Mouse (Mus musculus) hindbrain, embryonic 10.5 days (tissue): ENCODE measurements around the gene Mindy2. TPM values are rescaled to one million over a fixed set of nuclear protein-coding genes. Genes with fewer than 3 reads are reported as not detected.

Experiments used
- DNase-seq: peaks from one replicate; pipeline ENCODE4 v3.0.0-alpha.2; 2017; ENCODE audit warnings: low spot score
- H3K27ac ChIP-seq: fragments of 300-500 bp; sonication (generic); 2 replicates; pipeline ENCODE4 v1.5.1; 2016; ENCODE audit warnings: mild to moderate bottlenecking, moderate library complexity
- H3K27me3 ChIP-seq: fragments of 300-500 bp; sonication (generic); 2 replicates; pipeline ENCODE4 v1.6.1; 2016; ENCODE audit warnings: mild to moderate bottlenecking; ENCODE audit not compliant: poor library complexity, insufficient read depth, severe bottlenecking
- H3K36me3 ChIP-seq: fragments of 300-500 bp; sonication (generic); 2 replicates; pipeline ENCODE4 v1.6.1; 2016; ENCODE audit warnings: mild to moderate bottlenecking, moderate library complexity
- H3K4me1 ChIP-seq: fragments of 300-500 bp; sonication (generic); replicated peaks from 2 replicates; pipeline ENCODE4 v1.6.1; 2016; ENCODE audit warnings: mild to moderate bottlenecking
- H3K4me3 ChIP-seq: fragments of 300-500 bp; sonication (generic); 2 replicates; pipeline ENCODE4 v1.5.1; 2016; ENCODE audit warnings: mild to moderate bottlenecking, moderate library complexity
- H3K9me3 ChIP-seq: fragments of 300-500 bp; sonication (generic); 2 replicates; pipeline ENCODE4 v1.6.1; 2016; ENCODE audit warnings: mild to moderate bottlenecking, moderate library complexity
- WGBS: fragments of 180-500 bp; shearing (Covaris S2); methylation state at CpG from one replicate; pipeline ENCODE4 v1.1.7; 2016; 5-methylcytosine and 5-hydroxymethylcytosine counted together
- polyA plus RNA-seq: library from polyadenylated mRNA; unstranded; fragments of >200 nt; fragmentation: Nextera tagmentation; extraction: Ambion mirVana; gene quantifications from 2 replicates; pipeline ENCODE4 v1.2.1, GENCODE M21; 2016

The Mindy2 gene
- polyA plus RNA-seq, 1 experiment from 2014 or later: 8.2 TPM

DNA sequence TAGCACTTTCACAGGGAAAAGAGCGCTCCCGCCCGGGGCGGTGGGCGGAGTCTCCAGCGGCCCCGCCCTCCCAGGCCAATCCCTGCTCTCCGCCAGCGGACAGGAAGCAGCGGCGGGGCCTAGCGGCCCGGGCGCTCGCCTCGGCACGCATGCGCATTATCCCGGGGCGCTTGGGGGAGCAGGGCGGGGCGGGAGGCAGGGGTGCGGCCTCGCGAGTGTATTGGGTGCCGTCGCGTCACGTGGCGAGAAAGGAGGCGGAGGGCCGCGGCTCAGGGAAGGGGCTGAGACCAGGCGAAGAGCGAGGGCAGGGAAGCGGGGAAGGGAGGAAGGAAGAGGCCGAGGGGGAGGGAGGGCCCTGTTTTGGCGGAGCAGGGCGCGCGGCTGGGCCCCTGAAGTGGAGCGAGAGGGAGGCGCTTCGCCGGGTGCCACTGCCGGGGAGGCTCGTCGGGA, 21.7 kb upstream of the Mindy2 start, which contains the start of gene Adam10:
Gene Adam10 (plus strand): TSS at position 316 of the 450 bp plus-strand sequence.
- H3K27ac ChIP-seq: peak within 1 kb of the TSS; percentile 99
- H3K27me3 ChIP-seq: no peaks in the 10 kb centered on the region
- H3K4me1 ChIP-seq: peaks cover 32% of the 10 kb centered on the region
- 1% methylated on average over 48 of the region's 48 CpGs for WGBS
- H3K36me3 ChIP-seq: no peaks in the 10 kb centered on the region
- peak within 1 kb of the TSS; percentile 98 for H3K4me3 ChIP-seq
- no peaks in the 10 kb centered on the region for H3K9me3 ChIP-seq
- peak; percentile 99 for DNase-seq

DNA sequence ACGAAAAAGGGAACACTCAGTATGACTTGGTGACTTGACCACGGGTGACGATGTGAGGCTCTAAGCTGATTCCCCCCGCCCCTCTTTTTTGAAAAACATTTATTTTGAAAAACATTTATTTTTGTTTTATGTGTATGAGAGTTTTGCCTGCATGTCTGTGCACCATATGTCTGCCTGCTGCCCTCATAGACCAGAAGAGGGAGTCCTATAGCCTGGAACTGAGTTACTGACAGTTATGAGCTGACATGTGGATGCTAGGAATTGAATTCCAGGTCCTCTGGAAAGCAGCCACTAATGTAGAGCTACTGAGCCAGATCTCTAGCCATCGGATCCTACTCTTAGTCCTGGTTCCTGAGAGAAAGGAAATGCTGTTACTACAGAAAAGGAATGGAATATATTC, 19.0 kb upstream of the Mindy2 start:
- no peaks in the 10 kb centered on the region for H3K36me3 ChIP-seq
- H3K27ac ChIP-seq: no peak overlapping the region
- H3K4me1 ChIP-seq: peaks cover 19% of the 10 kb centered on the region
- DNase-seq: no peak
- no peaks in the 10 kb centered on the region for H3K27me3 ChIP-seq
- H3K4me3 ChIP-seq: no peak overlapping the region
- WGBS: 87% methylated on average over 5 of the region's 5 CpGs
- no peaks in the 10 kb centered on the region for H3K9me3 ChIP-seq

DNA sequence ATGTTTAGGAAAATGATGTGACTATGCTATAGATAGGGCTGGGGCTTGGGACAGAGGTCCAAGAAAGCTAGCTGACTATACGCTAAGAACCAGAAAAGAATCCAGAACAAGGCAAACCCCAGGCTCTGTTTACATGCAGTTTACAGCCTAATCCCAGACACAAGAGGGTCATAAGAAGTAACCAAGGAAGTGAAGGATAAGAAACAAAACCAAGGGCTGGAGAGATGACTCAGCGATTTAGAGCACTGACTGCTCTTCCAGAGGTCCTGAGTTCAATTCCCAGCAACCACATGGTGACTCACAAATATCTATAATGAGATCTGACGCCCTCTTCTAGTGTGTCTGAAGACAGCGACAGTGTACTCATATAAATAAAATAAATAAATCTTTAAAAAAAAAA, 18.1 kb upstream of the Mindy2 start:
- Histone ChIP-seq H3K4me3 (no peak overlapping the region), H3K4me1 (peaks cover 11% of the 10 kb centered on the region; the same call in 1 of the 2 replicates), H3K36me3 (no peaks in the 10 kb centered on the region), H3K9me3 (no peaks in the 10 kb centered on the region), H3K27ac (no peak overlapping the region), H3K27me3 (no peaks in the 10 kb centered on the region)
- 80% methylated on average over 4 of the region's 4 CpGs for WGBS
- no peak for DNase-seq

DNA sequence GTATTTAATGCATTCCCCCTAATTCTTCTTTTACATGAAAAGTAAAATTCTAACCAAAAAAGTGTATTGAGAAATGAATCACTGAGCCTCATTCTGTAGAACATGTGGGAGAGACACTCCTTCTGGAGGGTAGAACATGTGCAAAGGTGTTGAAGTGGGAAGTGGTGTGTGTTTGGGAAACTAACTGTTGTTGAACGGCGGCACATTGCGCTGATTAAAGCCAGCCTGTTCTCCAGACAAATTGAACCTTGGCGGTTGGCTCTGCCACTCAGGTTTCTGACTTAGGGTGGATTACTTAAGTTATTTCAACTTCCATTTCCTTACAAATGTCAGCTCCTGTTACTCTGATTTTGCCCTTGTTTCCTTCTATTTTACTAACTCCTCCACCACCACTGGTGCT, 16.7 kb upstream of the Mindy2 start:
- Histone ChIP-seq H3K9me3 (no peaks in the 10 kb centered on the region), H3K27ac (no peak overlapping the region), H3K36me3 (no peaks in the 10 kb centered on the region), H3K27me3 (no peaks in the 10 kb centered on the region), H3K4me3 (no peak overlapping the region), H3K4me1 (peaks cover 5% of the 10 kb centered on the region; the same call in 1 of the 2 replicates)
- WGBS: 95% methylated on average over 4 of the region's 4 CpGs
- DNase-seq: no peak

DNA sequence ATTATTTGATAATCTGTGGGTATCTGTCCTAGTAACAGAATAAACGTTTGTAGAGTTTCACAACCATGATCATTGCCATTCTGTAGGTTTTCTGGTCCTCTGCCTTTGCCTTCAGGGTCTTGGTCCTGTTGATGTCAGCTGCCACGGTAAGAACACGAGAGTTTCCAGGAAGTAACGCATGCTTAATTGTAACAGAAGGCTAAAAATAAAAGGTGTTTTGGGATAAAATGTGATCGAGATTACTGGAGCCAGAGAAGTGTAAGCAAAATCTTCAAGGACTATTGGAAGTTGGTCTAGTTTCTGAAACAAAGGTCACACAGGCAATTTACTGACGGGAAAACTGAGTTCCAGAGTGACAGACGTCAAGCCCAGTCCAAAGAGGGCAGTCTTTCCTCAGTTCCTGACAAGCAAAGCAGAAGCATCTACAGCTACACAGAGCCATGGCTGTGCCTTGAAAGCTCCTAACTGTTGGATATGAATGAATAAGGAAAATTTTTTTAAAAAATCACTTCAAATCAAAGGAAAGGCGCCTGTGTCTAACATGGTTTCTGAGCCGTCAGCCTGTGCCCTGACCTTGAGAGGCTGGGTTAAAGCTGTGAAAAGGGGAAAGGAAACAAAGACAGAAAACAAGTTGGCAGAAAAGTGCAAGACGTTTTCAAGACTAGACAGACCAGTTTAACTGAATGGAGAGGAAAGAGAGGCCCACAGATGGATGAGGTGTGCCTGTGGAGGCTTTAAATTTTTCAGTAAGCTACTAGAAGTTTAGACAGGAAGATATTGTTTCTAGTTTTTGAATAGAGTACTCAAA, 15.0 kb upstream of the Mindy2 start:
- H3K36me3 ChIP-seq: no peaks in the 10 kb centered on the region
- WGBS: 56% methylated on average over 10 of the region's 10 CpGs
- no peaks in the 10 kb centered on the region for H3K4me1 ChIP-seq
- H3K27me3 ChIP-seq: no peaks in the 10 kb centered on the region
- no peak for DNase-seq
- no peak overlapping the region for H3K4me3 ChIP-seq
- H3K9me3 ChIP-seq: no peaks in the 10 kb centered on the region
- H3K27ac ChIP-seq: no peak overlapping the region

DNA sequence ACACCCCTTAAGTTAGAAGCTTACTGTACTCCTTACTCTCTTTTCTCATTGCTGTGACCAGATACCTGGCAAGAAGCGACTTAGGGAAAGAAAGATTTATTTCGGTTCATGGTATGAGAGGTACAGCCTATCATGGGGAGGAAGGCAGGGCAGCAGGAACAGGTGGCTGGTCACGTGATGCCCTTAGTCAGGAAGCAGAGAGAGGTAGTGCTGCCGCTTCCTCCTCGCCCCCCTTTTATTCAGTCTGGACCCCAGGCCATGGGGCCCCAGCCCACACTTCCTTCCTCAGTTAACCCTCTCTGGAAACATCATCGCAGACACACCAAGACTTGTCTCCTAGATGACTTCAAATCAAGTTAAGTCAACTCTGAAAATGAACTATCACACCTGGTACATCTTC, 14.3 kb upstream of the Mindy2 start:
- WGBS: 76% methylated on average over 6 of the region's 6 CpGs
- no peaks in the 10 kb centered on the region for H3K36me3 ChIP-seq
- H3K9me3 ChIP-seq: no peaks in the 10 kb centered on the region
- no peak overlapping the region for H3K4me3 ChIP-seq
- no peak for DNase-seq
- no peaks in the 10 kb centered on the region for H3K4me1 ChIP-seq
- H3K27ac ChIP-seq: no peak overlapping the region
- no peaks in the 10 kb centered on the region for H3K27me3 ChIP-seq

DNA sequence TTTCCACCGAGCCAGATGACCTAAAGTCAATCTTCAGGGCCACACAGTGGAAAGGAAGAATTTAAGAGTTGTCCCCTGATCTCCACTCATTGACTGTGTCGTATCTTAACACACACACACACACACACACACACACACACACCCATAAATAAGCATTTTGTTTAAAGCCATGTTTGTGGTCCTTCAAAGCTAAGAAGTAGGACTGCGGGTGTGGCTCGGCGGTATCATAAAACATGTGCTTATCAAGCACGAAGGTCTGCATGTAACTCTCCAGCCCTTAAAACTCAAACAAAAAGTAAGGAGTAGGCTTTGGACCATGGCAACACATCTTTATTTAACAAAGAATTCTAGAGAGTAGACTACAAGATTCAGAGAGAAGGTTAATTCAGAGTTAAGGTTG, 13.4 kb upstream of the Mindy2 start:
- H3K36me3 ChIP-seq: no peaks in the 10 kb centered on the region
- 94% methylated on average over 6 of the region's 6 CpGs for WGBS
- no peaks in the 10 kb centered on the region for H3K27me3 ChIP-seq
- no peaks in the 10 kb centered on the region for H3K4me1 ChIP-seq
- H3K4me3 ChIP-seq: no peak overlapping the region
- DNase-seq: no peak
- no peak overlapping the region for H3K27ac ChIP-seq
- no peaks in the 10 kb centered on the region for H3K9me3 ChIP-seq

DNA sequence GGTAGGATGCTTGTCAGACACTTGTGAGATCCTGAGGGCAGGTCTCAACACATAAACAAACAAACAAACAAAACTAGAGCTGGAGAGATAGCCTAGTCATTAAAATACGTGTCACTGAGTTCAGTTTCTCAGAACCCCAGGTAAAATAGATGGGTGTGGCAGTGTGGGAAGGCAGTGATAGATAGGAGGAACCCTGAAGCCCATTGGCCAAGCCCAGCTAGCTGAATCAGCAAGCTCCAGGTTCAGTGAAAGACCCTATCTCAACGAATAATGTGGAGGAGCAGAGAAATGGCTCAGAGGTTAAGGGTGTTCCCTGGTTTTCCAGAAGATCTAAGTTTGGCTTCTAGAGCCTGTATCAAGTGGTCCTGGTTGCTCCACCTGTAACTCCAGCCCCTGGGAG, 12.2 kb upstream of the Mindy2 start:
- Histone ChIP-seq H3K36me3 (no peaks in the 10 kb centered on the region), H3K27ac (no peak overlapping the region), H3K4me1 (no peaks in the 10 kb centered on the region), H3K9me3 (no peaks in the 10 kb centered on the region), H3K4me3 (no peak overlapping the region), H3K27me3 (no peaks in the 10 kb centered on the region)
- no peak for DNase-seq
- 71% methylated on average over 2 of the region's 2 CpGs for WGBS

DNA sequence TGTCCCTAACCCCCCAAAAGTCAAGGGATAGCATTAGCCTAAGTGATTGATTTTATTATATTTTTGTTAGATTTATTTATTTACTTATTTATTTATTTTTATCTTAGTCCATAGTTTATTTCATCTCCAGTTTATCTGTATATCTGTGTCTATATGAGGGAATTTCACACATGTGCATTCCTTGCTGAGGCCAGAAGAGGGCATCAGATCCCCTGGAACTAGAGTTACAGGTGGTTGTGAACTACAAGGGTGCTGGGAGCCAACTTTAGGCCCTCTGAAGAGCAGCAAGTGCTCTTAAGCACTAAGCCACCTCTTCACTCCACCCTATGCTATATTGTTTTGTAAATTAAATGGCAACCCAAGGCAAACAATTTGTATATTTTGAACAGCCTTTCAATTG, 11.1 kb upstream of the Mindy2 start:
- Histone ChIP-seq H3K27ac (no peak overlapping the region), H3K4me1 (no peaks in the 10 kb centered on the region), H3K4me3 (no peak overlapping the region), H3K9me3 (no peaks in the 10 kb centered on the region), H3K27me3 (no peaks in the 10 kb centered on the region), H3K36me3 (no peaks in the 10 kb centered on the region)
- no peak for DNase-seq

DNA sequence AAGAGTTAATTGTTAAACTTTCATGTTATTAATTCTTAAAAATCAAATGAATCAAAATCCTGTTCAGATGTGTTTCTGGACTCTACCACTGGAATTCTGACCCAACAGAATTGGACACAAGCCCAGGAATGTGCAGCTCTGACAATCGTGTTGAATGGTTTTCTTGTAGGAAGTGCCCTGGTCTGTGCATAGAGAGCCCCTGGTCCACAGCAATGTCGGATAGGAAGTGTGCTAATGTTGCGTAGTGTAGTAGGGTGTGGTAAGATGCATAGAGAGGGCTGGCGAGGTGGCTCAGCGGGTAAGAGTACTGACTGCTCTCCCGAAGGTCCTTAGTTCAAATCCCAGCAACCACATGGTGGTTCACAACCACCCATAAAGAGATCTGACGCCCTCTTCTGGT, 9.8 kb upstream of the Mindy2 start:
- Histone ChIP-seq H3K27ac (no peak overlapping the region), H3K27me3 (no peaks in the 10 kb centered on the region), H3K36me3 (no peaks in the 10 kb centered on the region), H3K4me1 (no peaks in the 10 kb centered on the region), H3K4me3 (no peak overlapping the region), H3K9me3 (no peaks in the 10 kb centered on the region)
- no peak for DNase-seq
- WGBS: 77% methylated on average over 7 of the region's 7 CpGs

DNA sequence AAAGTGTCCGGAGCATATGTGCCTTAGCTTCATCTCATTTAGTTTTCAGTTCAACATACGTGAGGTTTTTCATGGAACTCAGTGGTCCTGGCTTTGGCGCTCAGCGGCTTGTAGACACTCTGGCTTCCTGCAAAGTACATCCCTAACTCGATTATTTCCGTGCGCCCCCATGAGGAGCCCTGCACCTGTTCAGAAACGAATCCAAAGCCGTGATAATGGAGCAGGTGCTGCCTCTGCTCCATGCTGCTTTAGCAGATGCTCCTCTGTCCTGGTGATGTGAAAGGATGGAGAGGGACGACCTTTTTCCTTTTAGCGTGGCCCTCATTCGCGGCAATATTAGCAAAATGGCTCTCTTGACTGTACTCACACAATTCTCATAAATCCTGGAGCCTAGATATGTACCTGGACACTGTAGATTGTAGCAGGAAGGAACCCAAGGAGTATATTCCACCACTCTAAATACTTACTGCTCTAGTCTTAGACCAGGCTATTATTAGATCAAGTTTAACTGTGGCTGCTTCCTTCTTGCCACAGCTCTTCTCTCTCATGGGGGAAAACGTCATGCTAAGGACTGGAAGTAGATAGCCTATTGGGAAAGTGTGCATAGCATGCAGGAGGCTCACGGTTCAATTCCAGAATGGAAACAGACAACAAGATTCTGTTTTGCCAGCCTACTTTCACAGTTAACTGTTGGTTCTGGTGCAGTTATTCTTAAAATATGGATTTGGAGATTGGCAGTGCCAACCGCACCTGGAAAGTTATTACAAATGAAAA, 8.6 kb upstream of the Mindy2 start:
- H3K27ac ChIP-seq: no peak overlapping the region
- no peaks in the 10 kb centered on the region for H3K9me3 ChIP-seq
- DNase-seq: no peak
- WGBS: 76% methylated on average over 16 of the region's 16 CpGs
- no peak overlapping the region for H3K4me3 ChIP-seq
- no peaks in the 10 kb centered on the region for H3K36me3 ChIP-seq
- no peaks in the 10 kb centered on the region for H3K27me3 ChIP-seq
- H3K4me1 ChIP-seq: no peaks in the 10 kb centered on the region

DNA sequence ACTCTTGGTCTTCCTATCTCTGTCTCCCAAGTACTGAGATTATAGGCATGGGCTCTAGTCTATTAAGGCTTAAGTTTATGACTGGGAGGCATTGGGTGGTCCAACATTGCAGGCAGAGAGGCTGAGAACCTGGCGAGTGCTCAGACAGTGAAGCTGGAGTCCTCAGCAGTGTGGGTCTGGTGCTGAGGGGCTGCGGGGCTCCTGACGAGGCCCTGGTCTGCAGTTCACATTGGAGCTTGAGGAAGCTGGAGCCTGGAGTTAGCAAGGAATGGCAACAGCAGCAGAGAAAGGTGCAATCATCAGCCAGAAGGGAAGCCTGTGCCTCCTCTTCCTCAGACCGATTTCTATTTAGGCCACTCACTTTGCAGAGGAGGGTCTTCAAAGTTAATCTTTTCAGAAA, 7.9 kb upstream of the Mindy2 start:
- Histone ChIP-seq H3K36me3 (no peaks in the 10 kb centered on the region), H3K27me3 (no peaks in the 10 kb centered on the region), H3K4me1 (no peaks in the 10 kb centered on the region), H3K27ac (no peak overlapping the region), H3K4me3 (no peak overlapping the region), H3K9me3 (no peaks in the 10 kb centered on the region)
- no peak for DNase-seq
- WGBS: 83% methylated on average over 4 of the region's 4 CpGs

DNA sequence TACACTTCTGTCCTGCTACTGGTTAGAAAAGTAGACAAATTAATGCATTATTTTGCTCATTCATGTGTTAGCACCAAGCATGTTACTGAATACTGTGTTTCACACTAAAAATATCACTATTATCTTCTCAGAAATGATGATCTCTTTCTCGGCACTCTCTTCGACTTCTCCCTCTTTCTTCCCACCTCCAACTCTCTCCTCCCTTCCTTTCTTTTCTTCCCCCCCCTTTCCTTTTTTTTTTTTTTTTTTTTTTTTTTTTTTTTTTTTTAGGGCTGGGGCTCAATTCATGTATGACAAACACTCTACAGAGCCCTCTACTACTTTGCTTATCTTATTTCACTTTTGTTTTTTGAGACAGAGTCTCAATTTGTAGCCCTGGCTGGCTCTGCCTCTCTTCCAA, 1.3 kb upstream of the Mindy2 start:
- peaks cover 29% of the 10 kb centered on the region for H3K4me1 ChIP-seq
- no peaks in the 10 kb centered on the region for H3K36me3 ChIP-seq
- no peaks in the 10 kb centered on the region for H3K9me3 ChIP-seq
- no peak overlapping the region for H3K4me3 ChIP-seq
- H3K27ac ChIP-seq: no peak overlapping the region
- DNase-seq: no peak
- 71% methylated on average over 2 of the region's 2 CpGs for WGBS
- H3K27me3 ChIP-seq: no peaks in the 10 kb centered on the region
